Mouse (Mus musculus): ENCODE results near the gene Defb39.

The Defb39 gene

GRCm38 (mm10) chr8:19064710-19065109 is at the start of gene Defb39:
TSS of gene Defb39 (minus strand) at chr8:19064810.
- DNase-seq (ENCODE audit: low read depth, low spot score) = no peak

- no peak for DNase-seq (ENCODE audit: low read depth, low spot score)
These were observed 1.4 kb upstream of the Defb39 start for GRCm38 (mm10) chr8:19066013-19066412.

- DNase-seq (ENCODE audit: low read depth, low spot score) = no peak
These were observed 1.7 kb downstream of the Defb39 start for GRCm38 (mm10) chr8:19062891-19063290.

- DNase-seq (ENCODE audit: low read depth, low spot score) = no peak
These were observed 19.4 kb downstream of the Defb39 start for GRCm38 (mm10) chr8:19045242-19045641.

GRCm38 (mm10) chr8:19026466-19026865 is 38.1 kb downstream of the Defb39 start, which contains the start of gene Defb38:
TSS of gene Defb38 (minus strand) at chr8:19026566.
- no peak for DNase-seq (ENCODE audit: low read depth, low spot score)

All from retina, adult 2 months (tissue).